Mouse (Mus musculus) stomach, postnatal 0 days (tissue): ENCODE results near the gene Tex10.

Source experiments
- CTCF ChIP-seq: IDR thresholded peaks from 2 replicates; pipeline ENCODE4 v1.5.1; 2016; ENCODE audit warnings: antibody characterized with exemption, low read depth, mild to moderate bottlenecking, moderate library complexity
- EP300 ChIP-seq: optimal IDR thresholded peaks from 2 replicates; pipeline ENCODE3; 2016; ENCODE audit warnings: antibody characterized with exemption

DNA sequence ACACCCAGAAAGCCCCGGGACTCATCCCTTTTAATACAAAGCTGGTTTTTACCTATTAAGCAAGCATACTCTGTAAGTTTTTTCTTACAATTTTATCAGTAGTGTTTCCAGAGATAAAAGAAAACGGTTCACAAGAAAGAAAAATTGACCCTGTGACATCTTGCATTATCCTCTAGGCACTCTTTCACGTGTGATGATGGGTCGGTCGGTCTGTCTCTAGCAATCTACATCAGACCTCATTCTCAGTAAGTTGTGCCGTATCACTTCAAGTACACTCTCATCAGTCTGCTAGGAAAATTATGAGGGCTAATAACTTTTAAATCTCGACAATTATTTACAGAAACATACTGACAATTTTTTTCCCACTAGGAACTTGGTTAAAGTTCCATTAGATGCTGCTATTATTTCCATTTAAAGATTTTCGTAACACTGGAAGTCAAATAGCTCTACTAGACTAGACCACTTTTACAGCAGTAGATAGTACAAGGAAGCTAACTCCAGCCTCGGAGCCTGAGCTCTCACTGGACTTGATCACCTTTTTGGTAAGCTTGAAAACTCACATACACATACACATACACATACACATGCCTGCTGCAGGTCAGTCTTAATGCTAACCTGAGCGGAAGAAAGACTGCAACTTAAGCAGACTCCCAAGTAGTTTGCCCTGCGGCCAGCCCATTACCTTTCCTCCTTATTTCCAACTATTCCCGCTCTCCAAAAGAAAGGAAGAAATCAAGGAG, 1.0 kb downstream of the Tex10 start:
- TF ChIP-seq CTCF (no peak), EP300 (no peak)
